Mouse (Mus musculus) hindbrain, embryonic 12.5 days (tissue): ENCODE measurements around the gene Trmu. TPM values are rescaled to one million over a fixed set of nuclear protein-coding genes. Genes with fewer than 3 reads are reported as not detected.

Source experiments
- polyA plus RNA-seq: library from polyadenylated mRNA; unstranded; fragments of >200 nt; fragmentation: Nextera tagmentation; extraction: Ambion mirVana; gene quantifications from 2 replicates; pipeline ENCODE4 v1.2.1, GENCODE M21; 2016

Trmu gene
- polyA plus RNA-seq, 1 experiment from 2014 or later, result 47.0 TPM

Other genes with a start within 250 kb of the Trmu start
- gene Ppara, start 144.3 kb upstream of the Trmu start, polyA plus RNA-seq, result 1.0 and 1.1 TPM in 2 replicates
- 16.8 and 17.8 TPM in 2 replicates for gene Cdpf1, start 67.6 kb upstream of the Trmu start, polyA plus RNA-seq
- 0.12 TPM in 1 of 2 replicates, not detected in the other for gene Pkdrej, start 57.6 kb upstream of the Trmu start, polyA plus RNA-seq
- 3.9 and 6.3 TPM in 2 replicates for gene Ttc38, start 47.0 kb upstream of the Trmu start, polyA plus RNA-seq
- 23.4 and 24.8 TPM in 2 replicates for gene Gtse1, start 19.6 kb upstream of the Trmu start, polyA plus RNA-seq
- gene Celsr1, start 154.5 kb downstream of the Trmu start, polyA plus RNA-seq, result 3.4 and 4.3 TPM in 2 replicates
- 32.5 and 35.2 TPM in 2 replicates for gene Gramd4, start 178.4 kb downstream of the Trmu start, polyA plus RNA-seq